Mouse (Mus musculus) T-cell, adult 2 months (primary cell): Measurements from ENCODE around the gene Syna.

Experiments
- DNase-seq: peaks from one replicate; pipeline ENCODE4 v3.0.0; 2022; ENCODE audit warnings: low spot score

Gene Syna

DNA sequence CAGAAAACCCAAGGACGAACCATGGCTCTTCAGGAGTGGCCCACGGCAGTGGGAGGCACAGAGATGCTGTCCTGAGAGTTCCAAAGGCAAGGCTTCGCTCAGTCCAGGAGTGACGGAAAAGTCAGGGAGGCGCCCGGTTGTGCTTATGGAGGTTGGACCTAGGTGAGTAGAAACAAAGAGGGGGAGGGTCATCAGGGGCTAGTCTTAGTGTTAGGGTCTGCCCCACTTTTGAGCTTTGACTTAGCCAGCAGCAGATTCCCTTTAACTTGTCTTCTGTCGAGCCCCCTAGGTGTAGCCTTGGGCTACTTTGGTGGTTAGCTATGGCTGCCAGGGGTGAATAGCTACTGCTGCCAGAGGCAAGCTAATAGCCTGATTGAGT lies at the start of gene Syna:
Gene Syna, minus strand, starts transcription at position 101 of the 379 bp plus-strand sequence.
- no peak for DNase-seq

DNA sequence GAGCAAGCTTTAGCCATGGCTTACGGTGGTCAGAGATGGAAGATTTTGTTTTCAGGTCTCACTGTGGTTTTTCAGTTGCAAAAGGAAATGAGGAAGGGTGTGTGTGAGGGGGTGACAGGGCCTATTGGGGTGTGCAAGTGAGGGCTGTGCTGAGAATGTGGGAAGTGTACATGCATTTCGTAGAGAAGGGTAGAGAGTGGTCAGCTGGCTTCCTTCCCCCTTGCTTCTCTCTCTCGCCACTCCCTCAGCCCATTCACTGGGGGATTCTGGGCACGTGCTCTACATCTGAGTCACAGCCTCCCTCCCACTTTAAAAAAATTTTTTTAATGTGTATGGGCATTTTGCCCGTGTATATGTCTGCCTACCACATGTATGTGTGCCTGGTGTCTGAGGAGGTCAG lies 47.1 kb upstream of the Syna start:
- DNase-seq, result no peak

DNA sequence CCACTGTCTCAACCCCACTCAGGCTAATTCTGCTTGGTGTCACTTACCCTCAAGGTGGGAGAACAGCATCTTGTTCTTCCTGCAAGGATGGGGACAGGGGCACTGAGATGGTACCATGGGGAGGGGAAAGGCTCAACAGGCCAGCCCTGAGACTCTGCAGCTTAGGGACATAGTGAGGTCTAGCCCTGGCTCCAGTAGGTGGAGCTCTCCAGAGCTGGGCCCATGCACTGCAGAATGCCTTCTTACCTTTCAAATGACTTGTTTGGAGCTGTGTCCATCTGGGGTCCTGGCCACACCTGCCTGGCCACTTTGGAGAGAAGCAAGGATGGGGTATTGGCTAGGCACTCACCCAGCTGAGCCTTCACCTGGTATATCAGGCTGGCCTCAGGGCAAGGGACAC lies 46.3 kb upstream of the Syna start:
- no peak for DNase-seq

DNA sequence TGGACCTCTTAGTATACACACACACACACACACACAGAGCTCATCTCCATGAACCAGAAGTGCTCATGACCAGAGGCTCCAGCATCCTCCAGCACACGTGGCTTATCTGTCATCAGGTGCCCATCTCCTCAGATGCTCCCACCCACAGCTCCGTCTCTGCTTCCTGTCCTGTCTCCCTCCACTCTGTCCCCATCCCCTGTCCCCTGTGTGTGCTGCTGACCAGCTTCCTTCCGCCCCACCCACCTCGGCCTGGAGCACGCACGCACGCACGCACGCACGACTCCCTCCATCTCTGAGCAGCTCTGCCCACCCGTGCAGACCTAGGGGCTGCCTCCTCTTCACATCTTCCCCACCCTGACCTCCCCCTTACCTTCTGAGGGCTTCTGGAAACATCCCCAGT lies 44.4 kb upstream of the Syna start:
- no peak for DNase-seq

DNA sequence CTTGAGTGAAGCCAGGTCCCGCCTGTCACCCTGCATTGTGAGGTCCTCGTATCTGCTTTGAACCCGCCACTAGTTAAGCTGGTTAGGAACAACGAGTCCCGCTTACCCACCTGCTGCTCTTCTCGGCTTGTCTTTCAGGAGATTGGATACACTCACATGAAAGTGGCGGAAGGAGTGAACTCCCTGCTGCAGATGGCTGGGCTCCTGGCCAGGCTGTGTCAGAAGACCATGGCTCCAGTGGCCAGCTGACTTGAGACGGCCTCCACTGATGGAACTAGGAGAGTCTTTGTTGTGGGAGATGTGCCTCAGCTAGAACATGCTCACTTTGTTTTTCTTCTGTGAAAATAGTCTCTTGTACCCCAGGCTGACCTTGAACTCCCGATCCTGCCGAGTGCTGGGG lies 37.7 kb upstream of the Syna start:
- DNase-seq, result no peak

DNA sequence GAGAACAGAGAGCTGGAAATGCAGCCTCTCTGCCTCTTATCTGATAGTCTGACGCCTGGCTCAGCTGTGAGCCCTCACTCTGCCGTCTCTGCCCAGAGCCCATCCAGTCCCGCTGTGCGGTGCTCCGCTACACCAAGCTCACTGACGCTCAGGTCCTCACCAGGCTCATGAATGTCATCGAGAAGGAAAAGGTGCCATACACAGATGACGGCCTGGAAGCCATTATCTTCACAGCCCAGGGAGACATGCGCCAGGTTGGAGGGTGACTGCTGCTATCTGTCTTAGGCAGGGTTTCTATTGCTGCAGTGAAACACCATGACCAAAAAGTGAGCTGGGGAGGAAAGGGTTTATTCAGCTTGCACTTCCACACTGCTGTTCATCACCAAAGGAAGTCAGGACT lies 33.1 kb upstream of the Syna start:
- DNase-seq, result no peak

DNA sequence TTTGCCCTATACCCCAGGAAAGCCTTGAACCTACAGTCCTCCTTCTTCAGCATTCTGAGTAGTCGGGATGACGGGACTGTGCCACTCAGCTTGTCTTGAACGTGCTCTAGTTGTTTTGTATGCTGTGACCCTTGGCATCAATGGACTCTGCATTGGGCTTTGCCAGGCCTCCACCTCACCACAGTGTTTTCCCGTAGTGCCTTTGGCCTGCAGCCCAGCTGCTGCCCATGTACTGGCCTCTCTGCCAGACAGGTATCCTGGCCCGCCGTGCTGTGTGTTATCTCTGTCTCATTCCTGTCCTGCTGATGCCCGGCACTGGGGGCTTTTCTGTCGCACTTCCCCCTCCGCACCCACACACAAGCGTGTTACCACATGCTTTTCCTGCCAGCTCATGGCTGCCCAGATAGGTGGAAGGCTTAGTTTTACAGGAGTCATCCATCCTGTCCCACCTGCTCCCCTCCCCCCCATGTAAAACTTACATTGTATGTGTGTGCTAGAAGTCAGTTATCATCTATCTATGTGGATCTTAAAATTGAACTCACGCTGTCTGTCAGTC lies 32.1 kb upstream of the Syna start:
- no peak for DNase-seq

DNA sequence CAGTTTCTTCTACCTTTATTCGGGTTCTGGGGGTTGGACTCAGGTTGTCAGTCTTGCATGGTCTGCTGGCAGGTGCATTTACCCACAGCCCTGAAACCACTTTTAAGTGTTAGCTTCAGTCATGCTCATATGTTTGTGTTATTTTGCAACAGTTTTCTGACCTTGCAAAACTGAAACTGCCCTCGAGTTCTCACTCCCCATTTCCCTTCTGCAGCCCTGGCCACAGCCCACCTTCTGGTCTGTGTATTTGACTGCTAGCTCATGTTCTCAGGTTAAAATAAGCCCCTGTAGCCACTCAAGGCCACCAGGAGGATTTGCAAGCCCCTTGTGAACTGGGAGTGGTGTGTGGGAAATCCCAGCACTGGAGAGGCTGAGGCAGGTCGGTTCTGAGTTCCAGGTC lies 29.9 kb upstream of the Syna start:
- DNase-seq, result no peak

DNA sequence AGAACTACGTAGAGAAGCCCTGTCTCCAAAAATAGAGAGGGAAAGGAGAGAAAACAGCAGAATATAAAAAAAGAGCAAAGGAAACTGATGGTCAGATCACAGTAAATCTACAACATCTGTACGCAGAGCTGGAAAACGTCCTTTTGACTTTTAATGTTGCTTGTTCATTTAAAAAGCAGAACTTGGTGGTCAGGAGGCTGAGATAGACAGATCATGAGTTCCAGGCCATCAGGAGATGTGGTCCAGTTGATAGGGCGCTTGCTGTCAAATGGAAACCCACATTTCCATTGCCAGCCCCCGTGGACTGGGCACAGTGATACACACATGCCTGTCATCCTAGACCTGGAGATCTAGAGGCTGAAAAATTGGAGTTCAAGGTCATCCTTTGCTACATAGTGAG lies 24.8 kb upstream of the Syna start:
- DNase-seq, result no peak

DNA sequence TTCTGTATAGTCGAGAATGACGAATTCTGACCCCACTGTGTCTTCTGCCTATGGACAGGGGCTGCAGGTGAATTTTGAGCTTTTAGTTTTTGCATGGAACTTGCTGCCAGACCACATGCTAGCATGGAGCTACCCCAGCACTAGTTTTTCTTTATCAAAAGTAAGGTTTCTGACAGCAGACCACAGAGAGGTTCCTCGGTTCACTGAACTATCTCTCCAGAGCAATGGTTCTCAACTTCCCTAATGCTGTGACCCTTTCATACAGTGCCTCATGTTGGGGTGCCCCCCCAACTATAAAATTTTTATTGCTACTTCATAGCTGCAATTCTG lies 23.9 kb upstream of the Syna start:
- no peak for DNase-seq

DNA sequence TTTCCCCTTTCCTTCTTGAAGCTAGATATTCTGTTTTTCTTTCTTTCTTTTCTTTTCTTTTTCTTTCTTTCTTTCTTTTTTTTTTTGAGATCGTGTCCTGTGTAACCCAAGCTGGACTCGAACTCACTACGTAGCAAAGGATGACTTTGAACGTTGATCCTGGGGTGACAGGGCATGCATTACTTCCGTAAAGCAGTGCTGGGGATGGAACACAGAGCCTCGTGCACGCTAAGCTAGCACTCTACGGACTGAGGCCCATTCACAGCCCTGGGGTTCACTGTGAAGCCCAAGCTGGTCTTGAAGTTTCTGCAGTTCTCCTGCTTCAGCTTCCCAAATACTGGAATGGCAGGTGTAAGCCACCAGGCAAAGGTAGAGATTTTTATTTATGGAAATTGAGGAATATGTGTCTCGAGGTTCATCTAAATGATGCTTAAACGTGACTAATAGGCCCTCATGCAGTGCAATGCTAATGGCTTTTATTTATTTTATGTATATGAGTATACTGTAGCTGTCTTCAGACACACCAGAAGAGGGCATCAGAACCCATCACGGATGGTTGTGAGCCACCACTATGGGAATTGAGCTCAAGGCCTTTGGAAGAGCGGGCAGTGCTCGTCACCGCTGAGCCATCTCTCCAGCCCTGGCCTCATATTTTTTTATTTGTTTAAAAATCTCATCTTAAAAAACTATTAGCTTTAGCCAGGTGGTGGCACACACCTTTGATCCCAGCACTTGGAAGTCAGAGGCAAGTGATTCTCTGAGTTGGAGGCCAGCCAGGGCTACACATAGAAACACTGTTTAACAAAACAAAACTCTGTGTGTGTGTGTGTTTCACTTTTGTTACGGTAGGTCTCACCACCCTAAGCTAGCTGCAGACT lies 23.3 kb upstream of the Syna start:
- no peak for DNase-seq

DNA sequence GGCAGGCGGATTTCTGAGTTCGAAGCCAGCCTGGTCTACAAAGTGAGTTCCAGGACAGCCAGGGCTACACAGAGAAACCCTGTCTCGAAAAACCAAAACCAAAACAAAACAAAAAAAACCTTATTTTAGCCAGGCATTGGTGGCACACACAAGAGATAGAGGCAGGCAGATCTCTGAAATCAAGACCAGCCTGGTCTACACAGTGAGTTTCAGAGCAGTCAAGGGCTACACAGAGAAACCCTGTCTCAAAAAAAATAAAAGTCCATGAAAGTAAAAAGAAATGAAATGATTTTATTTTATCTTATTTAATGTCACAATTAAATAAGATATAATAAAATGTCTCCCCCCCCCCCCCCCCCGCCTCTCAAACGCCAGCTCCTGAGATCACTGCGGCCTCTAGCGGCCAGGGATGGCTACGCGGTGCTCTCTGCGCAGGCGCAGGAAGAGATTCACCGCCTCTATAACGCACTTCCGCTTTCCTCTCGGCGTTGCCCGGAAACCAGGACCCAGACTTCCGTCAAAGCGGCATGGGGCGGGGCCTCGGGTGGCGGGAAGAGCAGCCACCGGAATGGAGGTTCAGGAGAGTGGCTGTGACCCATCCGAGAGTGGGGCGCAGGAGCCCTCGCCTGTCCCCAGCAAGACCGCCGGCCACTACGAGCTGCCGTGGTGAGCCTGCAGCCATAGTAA lies 22.4 kb upstream of the Syna start:
- DNase-seq, result peak; percentile 97

DNA sequence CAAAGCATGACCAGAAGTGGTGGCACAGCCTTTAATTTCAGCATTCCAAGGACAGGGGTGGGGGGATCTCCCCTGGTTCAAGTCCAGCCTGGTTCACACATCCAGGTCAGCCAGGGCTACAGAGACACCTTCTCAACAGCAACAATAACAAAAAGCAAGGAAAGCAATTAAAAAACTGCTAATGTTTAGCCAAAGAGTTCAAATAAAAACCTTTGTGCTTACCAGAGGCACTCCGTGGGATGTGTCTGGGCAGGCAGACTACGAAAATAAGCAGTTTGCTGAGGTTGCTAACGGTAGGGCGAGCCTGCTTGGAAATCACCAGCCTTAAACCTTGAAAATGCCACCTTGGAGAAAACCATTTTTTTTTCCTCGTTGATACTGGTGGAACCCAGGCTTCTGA lies 21.2 kb upstream of the Syna start, which contains the start of gene Rfc2:
Gene Rfc2, plus strand, starts transcription at position 221 of the 400 bp plus-strand sequence.
- DNase-seq, result no peak

DNA sequence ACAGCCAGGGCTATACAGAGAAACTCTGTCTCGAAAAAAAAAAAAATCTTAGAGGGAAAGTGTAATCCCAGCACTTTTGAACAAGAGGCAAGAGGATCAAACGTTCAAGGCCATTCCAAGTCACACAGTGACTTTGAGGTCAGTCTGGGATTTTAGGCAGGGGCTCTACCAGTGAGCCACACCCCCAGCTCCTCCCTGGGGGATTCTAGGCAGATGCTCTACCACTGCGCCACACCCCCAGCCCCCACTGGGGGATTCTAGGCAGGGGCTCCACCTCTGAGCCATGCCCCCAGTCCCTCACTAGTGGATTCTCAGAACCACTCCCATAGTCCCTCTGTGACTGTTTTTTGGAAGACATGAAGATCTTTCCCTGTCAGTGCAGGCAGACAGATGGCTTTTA lies 19.2 kb upstream of the Syna start:
- DNase-seq, result no peak

DNA sequence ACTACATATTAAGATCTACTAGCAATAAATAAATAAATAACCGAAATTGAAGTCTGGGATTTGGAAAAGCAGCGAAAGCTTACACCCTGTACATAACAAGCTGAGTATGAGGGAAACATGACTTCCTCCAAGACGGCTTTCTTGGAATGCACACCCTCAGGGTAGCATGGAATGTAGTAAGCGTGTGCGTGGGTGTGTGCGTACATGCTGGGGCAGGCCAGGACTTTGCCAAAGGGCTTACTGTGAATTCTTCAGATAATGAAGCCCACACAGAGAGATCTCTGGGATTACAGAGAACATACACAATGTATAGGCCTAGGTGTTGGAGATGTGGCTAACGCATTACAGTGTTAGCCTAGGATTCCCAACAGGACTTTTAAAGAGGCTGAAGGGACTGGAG lies 17.6 kb upstream of the Syna start:
- no peak for DNase-seq

DNA sequence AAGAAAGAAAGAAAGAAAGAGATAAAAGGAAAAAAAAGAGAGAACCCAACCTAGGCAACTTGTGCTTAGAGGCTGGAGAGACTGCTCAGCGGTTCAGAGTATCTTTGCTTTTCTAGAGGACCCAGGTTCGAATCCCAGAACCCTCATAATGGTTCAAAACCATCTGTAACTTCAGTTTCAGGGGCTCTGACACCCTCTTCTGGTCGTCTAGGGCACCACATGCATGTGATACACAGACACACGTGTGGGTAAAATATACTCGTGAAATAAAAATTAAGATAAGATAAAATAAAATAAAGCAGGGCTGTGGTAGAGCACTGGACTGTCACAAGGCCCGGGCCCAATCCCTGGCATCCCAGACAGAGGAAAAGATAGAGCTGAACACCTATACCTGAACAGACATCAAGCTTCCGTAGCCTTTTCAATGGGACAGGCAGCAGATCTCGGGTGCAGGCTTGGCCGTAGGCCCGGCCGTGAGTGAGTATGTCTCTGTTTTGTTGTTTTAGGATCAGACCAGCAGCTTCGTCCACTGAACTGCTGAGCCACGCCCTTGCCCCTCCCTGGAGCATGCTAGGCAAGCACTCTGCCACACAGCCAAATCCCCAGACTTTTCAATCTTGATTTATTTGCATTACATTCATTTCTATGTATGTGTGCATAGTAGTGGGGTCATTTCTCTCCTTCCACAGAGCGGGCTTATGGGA lies 16.7 kb upstream of the Syna start:
- DNase-seq, result no peak

DNA sequence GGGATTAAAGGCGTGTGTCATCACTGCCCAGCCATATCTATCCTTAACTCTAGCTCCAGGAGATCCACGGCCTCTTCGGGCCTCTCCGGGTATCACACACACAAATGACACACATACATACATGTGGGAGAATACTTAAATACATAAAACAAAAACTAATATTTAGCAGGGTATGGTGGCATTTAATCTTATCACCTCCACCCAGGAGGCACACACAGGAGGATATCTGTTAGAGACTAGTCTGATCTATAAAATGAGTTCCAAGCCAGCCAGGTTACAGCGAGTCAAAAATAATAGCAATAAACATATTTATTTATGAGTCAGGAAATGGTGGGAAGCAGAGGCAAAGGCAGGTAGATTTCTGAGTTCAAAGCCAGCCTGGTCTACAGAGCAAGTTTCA lies 15.9 kb upstream of the Syna start:
- no peak for DNase-seq

DNA sequence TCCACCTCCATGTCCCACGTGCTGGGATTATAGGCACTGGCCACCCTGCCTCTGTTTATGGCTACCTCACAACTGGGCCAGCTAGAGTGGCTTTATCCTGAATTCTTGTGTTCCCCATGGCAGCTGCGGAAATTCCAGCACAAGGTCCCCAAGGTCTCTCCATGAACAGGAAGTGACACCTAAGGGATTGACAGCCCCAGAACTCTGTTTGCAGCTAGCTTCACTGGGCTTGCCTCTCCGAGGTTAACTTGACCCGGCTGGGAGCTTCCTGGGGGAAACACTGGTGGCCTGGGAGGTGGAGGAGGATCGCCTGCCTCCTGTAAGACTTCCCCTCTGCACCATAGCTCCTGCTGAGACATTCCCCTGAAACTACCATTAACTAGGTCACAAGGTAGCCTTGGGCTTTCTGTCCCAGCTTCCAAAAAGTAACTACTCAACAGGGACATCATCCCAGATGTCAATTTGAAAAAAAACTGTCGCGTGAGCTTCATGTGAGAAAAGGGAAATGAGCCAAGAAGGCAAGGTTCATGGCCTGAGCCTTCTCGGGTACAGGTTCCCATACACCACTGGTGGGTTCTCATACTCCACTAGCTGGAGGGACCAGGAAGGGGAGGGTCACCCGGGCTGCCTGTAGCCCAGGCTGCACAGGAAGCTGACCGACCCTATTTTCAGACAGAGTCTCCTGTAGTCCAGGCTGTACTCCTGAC lies 12.7 kb upstream of the Syna start:
- no peak for DNase-seq

DNA sequence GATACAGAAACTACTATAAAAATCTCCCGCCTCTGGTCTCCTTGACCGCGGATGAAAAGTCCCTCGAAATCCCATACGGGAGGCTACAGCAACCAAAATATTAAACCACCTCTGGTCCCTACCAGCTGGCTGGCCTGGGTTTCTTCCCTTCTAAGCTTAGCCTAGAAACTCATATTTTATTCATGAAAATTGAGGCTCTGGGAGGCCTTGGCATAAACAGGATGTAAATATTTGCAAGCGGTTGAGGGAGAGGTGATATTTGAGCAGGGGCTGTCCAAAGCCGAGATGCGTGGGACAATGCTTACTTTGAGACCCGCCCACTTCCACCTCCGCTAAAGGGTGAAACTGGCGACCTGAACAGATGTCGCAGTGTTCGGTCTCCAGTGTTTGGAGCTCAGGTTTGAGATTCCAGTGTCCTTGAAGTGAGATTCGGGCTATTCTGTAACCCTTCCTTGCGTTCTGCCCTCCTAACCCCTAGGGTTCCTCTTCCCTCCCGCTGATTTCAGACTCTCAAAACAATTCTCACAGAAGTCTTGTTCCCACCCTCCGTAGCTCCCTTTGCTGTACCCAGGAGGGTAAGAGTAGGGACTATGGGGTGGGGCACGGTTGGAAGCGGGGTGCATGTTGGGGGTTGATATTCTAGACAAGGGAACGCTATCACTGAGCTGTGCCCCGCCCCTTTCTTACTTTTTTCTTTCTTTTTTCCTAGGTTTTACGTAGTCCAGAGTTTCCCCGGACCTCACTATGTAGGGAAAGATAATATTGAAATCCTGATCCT lies 11.9 kb upstream of the Syna start:
- DNase-seq, result peak; percentile 48

DNA sequence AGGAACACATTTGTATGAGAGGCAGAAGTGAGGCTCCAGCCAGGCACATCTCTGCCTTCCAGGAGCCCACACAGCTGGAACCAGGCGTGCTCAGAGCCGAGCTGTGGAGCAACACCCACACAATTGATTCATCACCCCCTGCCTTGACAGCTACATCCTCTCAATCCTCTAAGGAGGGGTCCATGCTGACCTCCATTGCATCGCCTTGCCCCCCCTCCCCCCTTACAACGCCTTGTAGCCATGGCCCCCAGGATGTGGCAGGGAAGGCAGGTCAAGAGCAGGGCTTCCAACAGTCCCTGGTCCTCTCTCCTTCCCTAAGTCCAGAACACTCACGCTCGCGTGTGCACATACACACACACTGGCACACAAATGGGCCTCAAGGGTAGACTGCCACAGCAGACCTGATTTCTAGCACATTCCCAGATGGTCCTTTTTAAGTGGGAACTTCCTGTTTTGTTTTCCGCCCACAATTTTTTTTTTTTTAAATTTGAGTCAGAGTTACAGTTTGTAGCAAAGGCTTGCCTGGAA lies 9.1 kb upstream of the Syna start:
- no peak for DNase-seq

DNA sequence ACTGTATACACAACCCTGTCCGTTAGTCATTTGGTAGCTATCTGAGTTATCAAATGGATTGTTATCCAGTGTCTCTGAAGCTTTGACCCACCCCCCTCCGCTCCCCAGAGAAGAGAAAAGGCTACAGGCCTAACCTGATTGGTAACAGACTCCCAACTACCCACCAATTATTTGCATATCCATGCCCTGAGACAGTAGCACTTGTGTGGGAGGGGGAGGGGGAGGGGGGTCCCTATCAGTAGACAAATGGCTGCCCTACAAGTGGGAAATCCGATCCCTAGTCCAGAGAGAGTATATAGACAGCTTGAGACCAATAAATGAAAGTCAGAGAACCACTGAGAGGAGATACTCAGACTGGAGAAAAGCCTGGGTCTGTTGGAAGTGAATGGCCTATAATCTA lies 8.1 kb upstream of the Syna start:
- no peak for DNase-seq
